Mouse (Mus musculus) thymus, adult 2 months (tissue): ENCODE measurements at regions not wholly inside any gene's neighbourhood (a gene's known extent, or its start where the extent isn't known, plus 50 kb on each side); places are given as distances from the start of the nearest gene placed in this dataset.

Experiments
- CTCF ChIP-seq: fragments of 200-500 bp; IDR thresholded peaks from 2 replicates; pipeline ENCODE4 v1.5.1; 2012; ENCODE audit warnings: mild to moderate bottlenecking, control low read depth, low read length, moderate library complexity, borderline replicate concordance; ENCODE audit not compliant: control insufficient read depth, poor library complexity, insufficient read depth; ENCODE audit errors: extremely low read depth
- POLR2A ChIP-seq: fragments of 200-500 bp; IDR thresholded peaks from 2 replicates; pipeline ENCODE4 v1.6.1; 2012; ENCODE audit warnings: mild to moderate bottlenecking, low read length, control low read depth, moderate library complexity; ENCODE audit not compliant: control insufficient read depth, poor library complexity, insufficient read depth; ENCODE audit errors: extremely low read depth

DNA sequence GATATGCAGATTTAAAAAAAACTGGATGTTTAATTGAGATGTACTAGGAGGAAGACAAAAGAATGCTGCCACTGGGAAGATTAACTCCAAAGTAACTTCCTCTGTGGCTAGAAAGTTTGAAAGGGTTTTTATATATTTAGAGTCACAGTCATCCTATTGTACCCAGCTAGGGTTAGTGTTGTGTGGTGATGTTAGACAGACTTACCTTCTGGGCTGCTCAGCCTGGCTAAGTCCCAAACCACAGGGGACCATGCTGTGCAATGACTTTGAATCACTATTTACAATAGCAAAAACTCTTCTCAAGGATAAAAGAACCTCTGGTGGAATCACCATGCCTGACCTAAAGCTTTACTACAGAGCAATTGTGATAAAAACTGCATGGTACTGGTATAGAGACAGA, 363.2 kb downstream of the Tlr4 start:
- TF ChIP-seq POLR2A (no peak), CTCF (no peak)
